Mouse (Mus musculus) hindbrain, embryonic 16.5 days (tissue): Measurements from ENCODE around the gene Olfr877. TPM values are rescaled to one million over a fixed set of nuclear protein-coding genes. Genes with fewer than 3 reads are reported as not detected.
A peak's percentile ranks its signal among the peaks of the same experiment; 100 is the strongest.

Experiments used
- ATAC-seq: fragments of 200-750 bp; cut with Nextera tagmentation; 2 replicates; pipeline ENCODE4 v1.8.0; 2017; ENCODE audit warnings: moderate TSS enrichment, moderate library complexity
- H3K27ac ChIP-seq: fragments of 300-500 bp; sonication (generic); 2 replicates; pipeline ENCODE4 v1.5.1; 2014; ENCODE audit warnings: low read depth, mild to moderate bottlenecking, control low read depth, low read length, moderate library complexity
- H3K27me3 ChIP-seq: fragments of 300-500 bp; sonication (generic); replicated peaks from 2 replicates; pipeline ENCODE4 v1.6.1; 2014; ENCODE audit warnings: low read length; ENCODE audit not compliant: control insufficient read depth, insufficient read depth
- H3K36me3 ChIP-seq: fragments of 300-500 bp; sonication (generic); 2 replicates; pipeline ENCODE4 v1.6.1; 2014; ENCODE audit warnings: mild to moderate bottlenecking, low read length, moderate library complexity, mixed read lengths; ENCODE audit not compliant: control insufficient read depth, insufficient read depth
- H3K4me1 ChIP-seq: fragments of 300-500 bp; sonication (generic); 2 replicates; pipeline ENCODE4 v1.6.1; 2014; ENCODE audit warnings: low read depth, low read length; ENCODE audit not compliant: control insufficient read depth, insufficient read depth
- H3K4me2 ChIP-seq: fragments of 300-500 bp; sonication (generic); 2 replicates; pipeline ENCODE4 v1.6.1; 2014; ENCODE audit warnings: mild to moderate bottlenecking, low read length, control low read depth, moderate library complexity
- H3K4me3 ChIP-seq: fragments of 300-500 bp; sonication (generic); 2 replicates; pipeline ENCODE4 v1.5.1; 2014; ENCODE audit warnings: mild to moderate bottlenecking, low read length, control low read depth, moderate library complexity
- H3K9ac ChIP-seq: fragments of 300-500 bp; sonication (generic); 2 replicates; pipeline ENCODE4 v1.6.1; 2014; ENCODE audit warnings: low read depth, mild to moderate bottlenecking, control low read depth, low read length, moderate library complexity
- H3K9me3 ChIP-seq: fragments of 300-500 bp; sonication (generic); 2 replicates; pipeline ENCODE4 v1.6.1; 2014; ENCODE audit warnings: mild to moderate bottlenecking, low read length, moderate library complexity; ENCODE audit not compliant: control insufficient read depth
- WGBS: fragments of 180-500 bp; shearing (Covaris S2); extraction: QIAGEN DNeasy Blood & Tissue Kit; methylation state at CpG from one replicate; pipeline ENCODE4 v1.1.7; 2014; 5-methylcytosine and 5-hydroxymethylcytosine counted together
- polyA plus RNA-seq: library from polyadenylated mRNA; unstranded; fragments of >200 nt; fragmentation: Nextera tagmentation; extraction: Ambion mirVana; gene quantifications from 2 replicates; pipeline ENCODE4 v1.2.1, GENCODE M21; 2015

Olfr877 gene
- not detected in 2 replicates for polyA plus RNA-seq

DNA sequence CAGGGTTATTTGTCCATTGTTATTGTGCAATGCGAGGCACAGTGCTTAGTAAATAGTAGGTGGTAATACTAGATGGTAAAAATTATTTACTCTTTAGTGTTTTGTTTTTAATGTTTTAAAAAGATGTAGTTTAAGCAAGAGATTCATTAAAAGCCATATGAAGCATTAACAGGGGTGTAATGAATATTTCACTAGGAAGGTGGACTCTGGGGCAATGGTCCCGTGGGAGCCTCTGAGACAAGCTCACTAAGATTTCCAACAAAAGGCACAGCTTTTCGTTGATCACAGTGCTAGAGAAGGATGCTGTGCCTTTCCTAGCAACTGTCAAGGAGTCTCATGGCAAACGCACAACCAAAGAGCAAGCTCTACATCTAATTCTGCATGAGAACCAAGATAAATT, at the start of gene Olfr877:
Gene Olfr877, plus strand, starts transcription at position 301 of the 400 bp plus-strand sequence.
- ATAC-seq: no peak
- 72% methylated on average over 4 of the region's 4 CpGs for WGBS
- H3K4me2 ChIP-seq: no peak within 1 kb of the TSS
- no peak within 1 kb of the TSS for H3K27ac ChIP-seq
- H3K4me1 ChIP-seq: no peaks in the 10 kb centered on the region
- H3K27me3 ChIP-seq: no peaks in the 10 kb centered on the region
- H3K9me3 ChIP-seq: no peaks in the 10 kb centered on the region
- no peaks in the 10 kb centered on the region for H3K36me3 ChIP-seq
- H3K9ac ChIP-seq: no peak within 1 kb of the TSS
- H3K4me3 ChIP-seq: no peak within 1 kb of the TSS

GRCm38 (mm10) chr9:37807235-37807634, 46.8 kb upstream of the Olfr877 start:
- H3K4me3 ChIP-seq: no peak overlapping the region
- no peaks in the 10 kb centered on the region for H3K4me1 ChIP-seq
- H3K36me3 ChIP-seq: no peaks in the 10 kb centered on the region
- H3K9ac ChIP-seq: no peak overlapping the region
- H3K27me3 ChIP-seq: no peaks in the 10 kb centered on the region
- H3K9me3 ChIP-seq: no peaks in the 10 kb centered on the region
- no peak for ATAC-seq
- no peak overlapping the region for H3K27ac ChIP-seq
- H3K4me2 ChIP-seq: no peak overlapping the region

- 87% methylated on average over 3 of the region's 3 CpGs for WGBS
- no peak overlapping the region for H3K27ac ChIP-seq
- no peak for ATAC-seq
Measured at GRCm38 (mm10) chr9:37808456-37808855, 45.6 kb upstream of the Olfr877 start.

GRCm38 (mm10) chr9:37808976-37809375, 45.1 kb upstream of the Olfr877 start:
- ATAC-seq: no peak
- Histone ChIP-seq H3K4me1 (no peaks in the 10 kb centered on the region), H3K4me3 (no peak overlapping the region), H3K9ac (no peak overlapping the region), H3K9me3 (no peaks in the 10 kb centered on the region), H3K27me3 (no peaks in the 10 kb centered on the region), H3K36me3 (no peaks in the 10 kb centered on the region), H3K27ac (no peak overlapping the region), H3K4me2 (no peak overlapping the region)
- WGBS: 56% methylated on average over 2 of the region's 2 CpGs

More at GRCm38 (mm10) chr9:37808456-37808855, 45.6 kb upstream of the Olfr877 start:
- Histone ChIP-seq H3K4me2 (no peak overlapping the region), H3K9me3 (no peaks in the 10 kb centered on the region), H3K36me3 (no peaks in the 10 kb centered on the region), H3K4me3 (no peak overlapping the region), H3K4me1 (no peaks in the 10 kb centered on the region), H3K9ac (no peak overlapping the region), H3K27me3 (no peaks in the 10 kb centered on the region)

DNA sequence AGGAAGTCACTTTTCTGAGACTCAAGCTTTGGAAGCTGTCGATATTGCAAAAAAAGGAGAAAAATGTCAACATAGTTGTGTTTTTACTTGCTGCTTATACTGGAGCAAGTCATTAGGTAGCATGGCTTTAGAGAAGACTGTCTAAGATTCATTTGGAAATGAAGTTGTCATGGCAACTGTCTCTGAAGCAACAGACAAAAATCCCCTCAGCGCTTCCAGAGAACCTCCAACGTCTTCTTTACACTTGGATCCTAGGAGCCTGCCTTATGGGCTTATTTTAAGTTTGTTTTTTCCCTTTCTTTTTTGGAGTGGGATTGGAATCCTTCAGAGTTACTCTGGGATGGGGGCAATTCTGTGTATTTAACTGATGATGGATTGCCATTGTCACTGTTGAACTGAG, 39.4 kb upstream of the Olfr877 start:
- no peaks in the 10 kb centered on the region for H3K36me3 ChIP-seq
- peak; percentile 82 for ATAC-seq
- no peaks in the 10 kb centered on the region for H3K4me1 ChIP-seq
- no peak overlapping the region for H3K9ac ChIP-seq
- no peak overlapping the region for H3K4me3 ChIP-seq
- H3K9me3 ChIP-seq: no peaks in the 10 kb centered on the region
- H3K27ac ChIP-seq: no peak overlapping the region
- no peaks in the 10 kb centered on the region for H3K27me3 ChIP-seq
- no peak overlapping the region for H3K4me2 ChIP-seq
- WGBS: 44% methylated on average over 3 of the region's 3 CpGs

DNA sequence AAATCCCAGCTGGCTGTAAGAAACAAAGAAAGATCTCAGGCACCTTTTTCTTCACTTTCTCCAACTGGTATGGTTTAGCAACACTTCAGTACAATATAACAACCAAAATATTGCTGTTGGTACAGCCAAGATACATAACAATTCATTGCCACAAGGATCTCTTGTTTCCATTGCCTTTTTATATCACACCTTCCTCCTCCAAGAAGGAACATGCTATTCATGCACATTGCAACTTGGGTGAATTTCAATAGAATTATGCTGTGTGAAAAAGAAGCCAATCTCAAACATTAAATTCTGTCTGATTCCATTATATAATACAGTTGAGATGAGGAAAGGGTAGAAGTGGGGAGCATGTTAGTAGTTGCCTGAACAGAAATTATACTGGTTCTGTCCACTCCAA, 24.2 kb upstream of the Olfr877 start:
- H3K4me1 ChIP-seq: no peaks in the 10 kb centered on the region
- no peaks in the 10 kb centered on the region for H3K36me3 ChIP-seq
- no peak overlapping the region for H3K4me2 ChIP-seq
- H3K9ac ChIP-seq: no peak overlapping the region
- ATAC-seq: no peak
- no peak overlapping the region for H3K4me3 ChIP-seq
- H3K27ac ChIP-seq: no peak overlapping the region
- no peaks in the 10 kb centered on the region for H3K27me3 ChIP-seq
- no peaks in the 10 kb centered on the region for H3K9me3 ChIP-seq

GRCm38 (mm10) chr9:37833341-37833740, 20.7 kb upstream of the Olfr877 start:
- Histone ChIP-seq H3K36me3 (no peaks in the 10 kb centered on the region), H3K9me3 (no peaks in the 10 kb centered on the region), H3K4me2 (no peak overlapping the region), H3K27ac (no peak overlapping the region), H3K9ac (no peak overlapping the region), H3K4me3 (no peak overlapping the region), H3K27me3 (no peaks in the 10 kb centered on the region), H3K4me1 (no peaks in the 10 kb centered on the region)
- ATAC-seq: no peak
- 76% methylated on average over 1 of the region's 1 CpGs for WGBS

DNA sequence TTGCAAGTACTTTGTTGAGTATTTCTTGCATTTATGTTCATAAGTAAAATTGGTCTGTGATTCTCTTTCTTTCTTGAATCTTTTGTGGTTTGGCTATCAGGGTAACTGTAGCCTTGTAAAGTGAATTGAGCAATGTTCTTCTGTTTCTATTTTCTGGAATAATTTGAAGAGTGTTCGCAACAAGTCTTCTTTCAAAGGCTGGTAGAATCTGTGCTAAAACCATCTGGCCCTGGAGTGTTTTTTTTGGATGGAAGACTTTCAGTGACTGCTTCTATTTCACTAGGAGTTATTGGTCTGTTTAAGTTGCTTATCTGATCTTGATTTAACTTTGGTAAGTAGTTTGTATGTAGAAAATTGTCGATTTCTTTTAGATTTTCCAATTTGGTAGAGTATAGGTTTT, 4.8 kb upstream of the Olfr877 start:
- no peak for ATAC-seq
- Histone ChIP-seq H3K4me3 (no peak overlapping the region), H3K9ac (no peak overlapping the region), H3K4me2 (no peak overlapping the region), H3K36me3 (no peaks in the 10 kb centered on the region), H3K27me3 (no peaks in the 10 kb centered on the region), H3K27ac (no peak overlapping the region), H3K4me1 (no peaks in the 10 kb centered on the region), H3K9me3 (no peaks in the 10 kb centered on the region)
- 92% methylated on average over 2 of the region's 2 CpGs for WGBS

- no peak overlapping the region for H3K4me3 ChIP-seq
- H3K27me3 ChIP-seq: no peaks in the 10 kb centered on the region
- no peaks in the 10 kb centered on the region for H3K36me3 ChIP-seq
- no peak overlapping the region for H3K9ac ChIP-seq
- H3K4me2 ChIP-seq: no peak overlapping the region
- WGBS: 74% methylated on average over 1 of the region's 1 CpGs
- H3K27ac ChIP-seq: no peak overlapping the region
- ATAC-seq: no peak
- H3K9me3 ChIP-seq: no peaks in the 10 kb centered on the region
- H3K4me1 ChIP-seq: no peaks in the 10 kb centered on the region
Measured at GRCm38 (mm10) chr9:37863325-37863724, 9.3 kb downstream of the Olfr877 start.

GRCm38 (mm10) chr9:37870246-37870645, 16.2 kb downstream of the Olfr877 start:
- no peak for ATAC-seq
- H3K4me3 ChIP-seq: no peak overlapping the region
- 65% methylated on average over 1 of the region's 1 CpGs for WGBS

More at GRCm38 (mm10) chr9:37870246-37870645, 16.2 kb downstream of the Olfr877 start:
- H3K27me3 ChIP-seq: no peaks in the 10 kb centered on the region
- H3K4me1 ChIP-seq: no peaks in the 10 kb centered on the region
- no peak overlapping the region for H3K27ac ChIP-seq
- no peaks in the 10 kb centered on the region for H3K9me3 ChIP-seq
- no peak overlapping the region for H3K4me2 ChIP-seq
- H3K9ac ChIP-seq: no peak overlapping the region
- H3K36me3 ChIP-seq: no peaks in the 10 kb centered on the region
